Mouse (Mus musculus) small intestine, adult 10 weeks (tissue): ENCODE data around the gene Rgs18. TPM values are rescaled to one million over a fixed set of nuclear protein-coding genes. Genes with fewer than 3 reads are reported as not detected.

Source experiments
- polyA plus RNA-seq: library from polyadenylated mRNA; stranded (reverse); fragments of 350-450 nt; fragmentation: Illumina TruSeq; extraction: RNeasy Lipid Tissue Mini Kit (QIAGEN cat#74804); gene quantifications from one replicate; pipeline ENCODE4 v1.2.3, GENCODE M21; 2014; ENCODE audit warnings: low replicate concordance

The Rgs18 gene
- polyA plus RNA-seq = 1.6 TPM

GRCm38 (mm10) chr1:144775331-144775730, at the start of gene Rgs18:
Gene Rgs18, minus strand, starts transcription at chr1:144775435.

Other genes starting within 250 kb of the Rgs18 start
- not detected for gene Rgs21, start 207.8 kb downstream of the Rgs18 start, polyA plus RNA-seq